In genomic region chr4:121040897-121041671, GRCm38 (mm10) we compare ENCODE assay signal across 8 mouse cellular contexts. TPM values are rescaled to one million over a fixed set of nuclear protein-coding genes. Genes with fewer than 3 reads are reported as not detected.
DNase-seq lines count a peak whose midpoint lies in the region; ATAC-seq and TF ChIP-seq lines count a peak whose summit lies in the region.

No protein-coding gene starts in this region.

- no peaks in the 10 kb centered on the region for H3K79me2 ChIP-seq in MEL (ENCODE audit: control insufficient read depth, insufficient read depth, low read length, poor library complexity)

- peak; percentile 65 for ATAC-seq in cerebellum, adult (ENCODE audit: insufficient number of reproducible peaks, low FRiP score, low TSS enrichment)
- peak; percentile 69 for ATAC-seq in forebrain, embryonic 12.5 days (ENCODE audit: low FRiP score)
- ATAC-seq in lung, postnatal 0 days: peak; percentile 77

- H3K36me3 ChIP-seq in MEL (ENCODE audit: control insufficient read depth in 1 of 2, insufficient read depth in 2 of 2, low read length in 2 of 2): no peaks in the 10 kb centered on the region
- no peaks in the 10 kb centered on the region for H3K36me3 ChIP-seq in forebrain, embryonic 12.5 days (replicated peaks)
- H3K36me3 ChIP-seq in lung, postnatal 0 days (ENCODE audit: insufficient read depth, low read length): no peaks in the 10 kb centered on the region

- WGBS in forebrain, embryonic 12.5 days: 7% methylated on average over 18 of the region's 18 CpGs
- 11% methylated on average over 18 of the region's 18 CpGs for WGBS in lung, postnatal 0 days

- H3K4me3 ChIP-seq in MEL (ENCODE audit: control insufficient read depth in 1 of 2, insufficient read depth in 1 of 2, low read depth in 2 of 2, low read length in 2 of 2): no peak overlapping the region
- no peak overlapping the region for H3K4me3 ChIP-seq in forebrain, embryonic 12.5 days (replicated peaks)
- H3K4me3 ChIP-seq in lung, postnatal 0 days (ENCODE audit: low read depth, low read length): no peak overlapping the region

- peak overlapping the region; percentile 15; the same call in 1 of the 2 replicates for H3K4me2 ChIP-seq in forebrain, embryonic 12.5 days
- H3K4me2 ChIP-seq in lung, postnatal 0 days (replicated peaks; ENCODE audit: low read depth, low read length): peak overlapping the region; percentile 8; the same call in 1 of the 2 replicates

- H3K27me3 ChIP-seq in MEL (ENCODE audit: control insufficient read depth in 1 of 2, insufficient read depth in 2 of 2, low read length in 2 of 2): peaks cover 0 to 6% of the 10 kb centered on the region in 2 experiments; a peak in 2 of 4 replicates
- peaks cover 33% of the 10 kb centered on the region for H3K27me3 ChIP-seq in forebrain, embryonic 12.5 days
- 0 out of 2 replicates have a peak, but pooled peaks cover 8% of the 10 kb centered on the region for H3K27me3 ChIP-seq in lung, postnatal 0 days (replicated peaks; ENCODE audit: insufficient read depth, low read length)

- peak; percentile 80 for TF ChIP-seq RAD21 in MEL (IDR thresholded peaks at IDR 0.05; ENCODE audit: low read depth, low read length)

- TF ChIP-seq CTCF in MEL (IDR thresholded peaks at IDR 0.05 in 2 of 3, conservative IDR thresholded peaks at IDR 0.05 in 1 of 3; ENCODE audit: control insufficient read depth in 1 of 3, insufficient read depth in 1 of 3, low read depth in 2 of 3, low read length in 3 of 3, poor library complexity in 1 of 3, severe bottlenecking in 1 of 3): peak; percentile 92 to 94 (median 94)
- peak; percentile 78 for TF ChIP-seq CTCF in lung, postnatal 0 days (IDR thresholded peaks at IDR 0.05)

- peak; percentile 81 for DNase-seq in MEL (ENCODE audit: low read depth, low spot score)
- DNase-seq in heart, postnatal 4 days: peak; percentile 76
- peak; percentile 84 for DNase-seq in layer of hippocampus, adult 9-11 months
- peak; percentile 75 for DNase-seq in lung, postnatal 0 days (ENCODE audit: low spot score)
- peak; percentile 41 for DNase-seq in ovary, postnatal 10 days (ENCODE audit: low spot score)
- DNase-seq in thymus, postnatal 14 days: peak; percentile 64

- H3K27ac ChIP-seq in MEL (ENCODE audit: control insufficient read depth, low read depth, low read length): no peak overlapping the region
- H3K27ac ChIP-seq in forebrain, embryonic 12.5 days: peak overlapping the region; percentile 72; the same call in 1 of the 2 replicates
- H3K27ac ChIP-seq in lung, postnatal 0 days (ENCODE audit: low read length): peak overlapping the region; percentile 47; the same call in 1 of the 2 replicates

- TF ChIP-seq EP300 in MEL (IDR thresholded peaks at IDR 0.05; ENCODE audit: low read depth in 1 of 2, low read length in 2 of 2): no peak
- TF ChIP-seq EP300 in lung, postnatal 0 days (IDR thresholded peaks at IDR 0.05): no peak

- H3K9me3 ChIP-seq in MEL (replicated peaks; ENCODE audit: insufficient read depth, low read length): no peaks in the 10 kb centered on the region
- H3K9me3 ChIP-seq in forebrain, embryonic 12.5 days: no peaks in the 10 kb centered on the region
- H3K9me3 ChIP-seq in lung, postnatal 0 days (ENCODE audit: low read length): no peaks in the 10 kb centered on the region

- TF ChIP-seq POLR2A in MEL (IDR thresholded peaks at IDR 0.05; ENCODE audit: control insufficient read depth in 1 of 2, insufficient read depth in 1 of 2, low read depth in 1 of 2, low read length in 2 of 2, poor library complexity in 1 of 2): no peak

- H3K9ac ChIP-seq in MEL (ENCODE audit: control insufficient read depth, low read depth, low read length, poor library complexity, severe bottlenecking): peak overlapping the region; percentile 23; the same call in 1 of the 2 replicates
- no peak overlapping the region; the same call in 1 of the 2 replicates for H3K9ac ChIP-seq in forebrain, embryonic 12.5 days
- no peak overlapping the region for H3K9ac ChIP-seq in lung, postnatal 0 days (replicated peaks; ENCODE audit: low read depth)

- no peaks in the 10 kb centered on the region for H3K4me1 ChIP-seq in MEL (ENCODE audit: control insufficient read depth in 1 of 2, insufficient read depth in 2 of 2, low read length in 2 of 2)
- peaks cover 36% of the 10 kb centered on the region for H3K4me1 ChIP-seq in forebrain, embryonic 12.5 days
- H3K4me1 ChIP-seq in lung, postnatal 0 days (ENCODE audit: insufficient read depth, low read depth, low read length): peaks cover 5% of the 10 kb centered on the region; the same call in 1 of the 2 replicates

TF ChIP-seq in MEL, 35 proteins besides CTCF, POLR2A, EP300 and RAD21:
- TF ChIP-seq MEF2A (IDR thresholded peaks at IDR 0.05; ENCODE audit: extremely low read depth, insufficient replicate concordance, low read depth, low read length, poor library complexity, severe bottlenecking) (no peak), BHLHE40 (IDR thresholded peaks at IDR 0.05; ENCODE audit: borderline replicate concordance, low read depth, low read length) (no peak), MAZ (IDR thresholded peaks at IDR 0.05; ENCODE audit: low read depth, low read length) (peak; percentile 55; the same call in 1 of the 2 replicates), GATA1 (IDR thresholded peaks at IDR 0.05; ENCODE audit: low read depth, low read length) (no peak), ETS1 (IDR thresholded peaks at IDR 0.05; ENCODE audit: low read depth, low read length) (no peak), E2F4 (IDR thresholded peaks at IDR 0.05; ENCODE audit: borderline replicate concordance, low read depth, low read length) (no peak), MAX (IDR thresholded peaks at IDR 0.05; ENCODE audit: low read length) (no peak), CHD1 (IDR thresholded peaks at IDR 0.05; ENCODE audit: low read depth, low read length) (no peak), POLR2AphosphoS5 (IDR thresholded peaks at IDR 0.05; ENCODE audit: borderline replicate concordance, low read depth, low read length) (no peak), HCFC1 (IDR thresholded peaks at IDR 0.05; ENCODE audit: low read depth, low read length) (no peak), ZNF384 (IDR thresholded peaks at IDR 0.05; ENCODE audit: low read depth, low read length) (no peak), CHD2 (IDR thresholded peaks at IDR 0.05; ENCODE audit: low read length) (no peak), MXI1 (IDR thresholded peaks at IDR 0.05; ENCODE audit: low read depth, low read length) (no peak), GABPA (IDR thresholded peaks at IDR 0.05; ENCODE audit: low read depth, low read length) (no peak), USF1 (IDR thresholded peaks at IDR 0.05; ENCODE audit: low read depth, low read length) (no peak), TBP (IDR thresholded peaks at IDR 0.05; ENCODE audit: low read depth, low read length) (no peak), ZC3H11A (IDR thresholded peaks at IDR 0.05; ENCODE audit: low read depth, low read length) (peak; percentile 66), MYC (IDR thresholded peaks at IDR 0.05; ENCODE audit: low read depth, low read length) (no peak), SMC3 (IDR thresholded peaks at IDR 0.05; ENCODE audit: low read depth, low read length) (peak; percentile 68), TAL1 (IDR thresholded peaks at IDR 0.05; ENCODE audit: low read length) (no peak), NRF1 (IDR thresholded peaks at IDR 0.05; ENCODE audit: insufficient read depth, low read depth, low read length, poor library complexity, severe bottlenecking) (no peak)

RNA-seq across cellular contexts. Expression of gene Col9a2, which starts 1.9 kb away (rescaled TPM):
- total RNA-seq in MEL (2012; rRNA removed): 0.12 TPM in 1 of 2 replicates, not detected in the other
- not detected for polyA plus RNA-seq in MEL (2012; ENCODE audit: insufficient read depth in 1 of 2, insufficient read length in 2 of 2, low read depth in 1 of 2, low replicate concordance in 2 of 2, missing spikeins in 1 of 2)
- 5.6 and 7.9 TPM in 2 replicates for polyA plus RNA-seq in forebrain, embryonic 12.5 days (2016; fragmentation: Nextera tagmentation; extraction: Ambion mirVana)
- total RNA-seq in heart, postnatal 4 days (2021): 1 to 10 TPM; 3.0 TPM
- 1.6 and 1.8 TPM in 2 replicates for polyA plus RNA-seq in lung, postnatal 0 days (2015; fragmentation: Nextera tagmentation; extraction: Ambion mirVana)

RNA-seq across cellular contexts. Expression of gene Smap2, which starts 24.0 kb away (rescaled TPM):
- total RNA-seq in MEL (2012; rRNA removed): 33.8 and 36.5 TPM in 2 replicates
- polyA plus RNA-seq in MEL (2012; ENCODE audit: insufficient read depth in 1 of 2, insufficient read length in 2 of 2, low read depth in 1 of 2, low replicate concordance in 2 of 2, missing spikeins in 1 of 2): 100 to 1,000 TPM in 1 of 2 experiments, 10 to 100 TPM in 1; 83.5 to 118 TPM
- polyA plus RNA-seq in forebrain, embryonic 12.5 days (2016; fragmentation: Nextera tagmentation; extraction: Ambion mirVana): 28.2 and 29.1 TPM in 2 replicates
- 10 to 100 TPM; 29.2 to 31.0 TPM for total RNA-seq in heart, postnatal 4 days (2021)
- 10.8 and 12.4 TPM in 2 replicates for polyA plus RNA-seq in lung, postnatal 0 days (2015; fragmentation: Nextera tagmentation; extraction: Ambion mirVana)

RNA-seq across cellular contexts. Expression of gene Zmpste24, which starts 57.0 kb away (rescaled TPM):
- total RNA-seq in MEL (2012; rRNA removed): 33.9 and 37.6 TPM in 2 replicates
- 10 to 100 TPM; 44.7 to 70.6 TPM for polyA plus RNA-seq in MEL (2012; ENCODE audit: insufficient read depth in 1 of 2, insufficient read length in 2 of 2, low read depth in 1 of 2, low replicate concordance in 2 of 2, missing spikeins in 1 of 2)
- 33.3 and 35.0 TPM in 2 replicates for polyA plus RNA-seq in forebrain, embryonic 12.5 days (2016; fragmentation: Nextera tagmentation; extraction: Ambion mirVana)
- total RNA-seq in heart, postnatal 4 days (2021): 10 to 100 TPM; 19.8 to 20.8 TPM
- 24.8 and 28.6 TPM in 2 replicates for polyA plus RNA-seq in lung, postnatal 0 days (2015; fragmentation: Nextera tagmentation; extraction: Ambion mirVana)
